Mouse (Mus musculus) telencephalon, adult 2 months (tissue): ENCODE data around the gene Ppp1r12a.
"Not testable (repeated sequence)": the region's sequence is repeated elsewhere in the genome, so short reads cannot be mapped to it uniquely, and the experiment has no call there.

Experiments used
- DNase-seq: peaks from one replicate; pipeline ENCODE4 v3.0.0-alpha.2; 2011; ENCODE audit warnings: low read depth, low spot score

The Ppp1r12a gene

GRCm38 (mm10) chr10:108198945-108199344 lies 37.0 kb downstream of the Ppp1r12a start:
- no peak for DNase-seq

- no peak for DNase-seq
Observed at GRCm38 (mm10) chr10:108202126-108202525, 40.1 kb downstream of the Ppp1r12a start.

- no peak for DNase-seq
Observed at GRCm38 (mm10) chr10:108203440-108203839, 41.4 kb downstream of the Ppp1r12a start.

GRCm38 (mm10) chr10:108209396-108209795 lies 47.4 kb downstream of the Ppp1r12a start:
- DNase-seq, result no peak

GRCm38 (mm10) chr10:108224413-108224812 lies 62.4 kb downstream of the Ppp1r12a start:
- DNase-seq, result no peak

- no peak for DNase-seq
Observed at GRCm38 (mm10) chr10:108237049-108237448, 75.1 kb downstream of the Ppp1r12a start.

GRCm38 (mm10) chr10:108239061-108239460 lies 77.1 kb downstream of the Ppp1r12a start:
- no peak for DNase-seq

- no peak for DNase-seq
Observed at GRCm38 (mm10) chr10:108250710-108251109, 88.7 kb downstream of the Ppp1r12a start.

GRCm38 (mm10) chr10:108251181-108251580 lies 89.2 kb downstream of the Ppp1r12a start:
- DNase-seq, result no peak

- DNase-seq, result no peak
Observed at GRCm38 (mm10) chr10:108255812-108256376, 93.9 kb downstream of the Ppp1r12a start.

GRCm38 (mm10) chr10:108260931-108261330 lies 98.9 kb downstream of the Ppp1r12a start:
- DNase-seq, result peak; percentile 34

GRCm38 (mm10) chr10:108264641-108265040 lies 102.6 kb downstream of the Ppp1r12a start:
- no peak for DNase-seq

- no peak for DNase-seq
Observed at GRCm38 (mm10) chr10:108271201-108271600, 109.2 kb downstream of the Ppp1r12a start.

- DNase-seq, result no peak
Observed at GRCm38 (mm10) chr10:108276678-108277077, 114.7 kb downstream of the Ppp1r12a start.

- DNase-seq, result no peak
Observed at GRCm38 (mm10) chr10:108277198-108277597, 115.2 kb downstream of the Ppp1r12a start.

GRCm38 (mm10) chr10:108281099-108281498 lies 119.1 kb downstream of the Ppp1r12a start:
- DNase-seq, result not testable (repeated sequence)

GRCm38 (mm10) chr10:108282351-108282750 lies 120.4 kb downstream of the Ppp1r12a start:
- DNase-seq, result no peak

GRCm38 (mm10) chr10:108283418-108283817 lies 121.4 kb downstream of the Ppp1r12a start:
- DNase-seq, result no peak

GRCm38 (mm10) chr10:108283837-108284236 lies 121.8 kb downstream of the Ppp1r12a start:
- DNase-seq, result no peak

GRCm38 (mm10) chr10:108284445-108284844 lies 122.5 kb downstream of the Ppp1r12a start:
- no peak for DNase-seq

GRCm38 (mm10) chr10:108284977-108285376 lies 123.0 kb downstream of the Ppp1r12a start:
- DNase-seq, result no peak

GRCm38 (mm10) chr10:108286658-108287437 lies 124.9 kb downstream of the Ppp1r12a start:
- no peak for DNase-seq

- no peak for DNase-seq
Observed at GRCm38 (mm10) chr10:108287438-108287801, 125.4 kb downstream of the Ppp1r12a start.
